Mouse (Mus musculus): ENCODE data around the gene Hao1. TPM values are rescaled to one million over a fixed set of nuclear protein-coding genes. Genes with fewer than 3 reads are reported as not detected.

Hao1 gene
- under 1 TPM in 1 of 2 experiments, not detected in 1; 0.46 TPM for total RNA-seq (2021)
- long read RNA-seq, experiment 1: 0 reads
- long read RNA-seq, experiment 2, partial matches to known transcripts: 0 of 7 reads
- long read RNA-seq, experiment 2, other reads (novel, unspliced or antisense): 7 of 7 reads

DNA sequence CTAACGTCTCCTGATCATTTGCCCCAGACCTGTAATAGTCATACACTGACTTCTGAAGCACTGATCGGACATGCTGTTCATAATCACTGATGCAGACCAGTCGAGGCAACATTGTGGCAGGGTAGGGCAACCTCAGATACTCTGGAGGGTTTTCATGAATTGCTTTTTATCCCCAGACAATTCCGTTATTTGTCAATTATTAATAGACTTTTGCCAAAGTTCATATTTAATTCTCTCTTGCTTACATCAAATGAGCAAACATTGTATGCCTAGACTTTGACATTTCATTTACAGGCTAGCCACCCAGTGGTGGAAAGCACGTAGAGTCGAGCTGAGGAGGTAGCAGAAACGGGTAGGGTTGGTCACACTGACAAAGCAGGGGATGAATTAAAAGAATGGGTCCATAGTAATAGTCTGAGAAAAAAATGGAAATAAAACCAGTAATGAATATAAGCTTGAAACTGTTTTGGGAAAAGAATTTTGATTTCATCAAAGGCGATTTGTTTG is at the start of gene Hao1:
Hao1 (minus strand) TSS at position 148 of the 507 bp plus-strand sequence.
- no peak for DNase-seq (ENCODE audit: low spot score in 2 of 2)

DNA sequence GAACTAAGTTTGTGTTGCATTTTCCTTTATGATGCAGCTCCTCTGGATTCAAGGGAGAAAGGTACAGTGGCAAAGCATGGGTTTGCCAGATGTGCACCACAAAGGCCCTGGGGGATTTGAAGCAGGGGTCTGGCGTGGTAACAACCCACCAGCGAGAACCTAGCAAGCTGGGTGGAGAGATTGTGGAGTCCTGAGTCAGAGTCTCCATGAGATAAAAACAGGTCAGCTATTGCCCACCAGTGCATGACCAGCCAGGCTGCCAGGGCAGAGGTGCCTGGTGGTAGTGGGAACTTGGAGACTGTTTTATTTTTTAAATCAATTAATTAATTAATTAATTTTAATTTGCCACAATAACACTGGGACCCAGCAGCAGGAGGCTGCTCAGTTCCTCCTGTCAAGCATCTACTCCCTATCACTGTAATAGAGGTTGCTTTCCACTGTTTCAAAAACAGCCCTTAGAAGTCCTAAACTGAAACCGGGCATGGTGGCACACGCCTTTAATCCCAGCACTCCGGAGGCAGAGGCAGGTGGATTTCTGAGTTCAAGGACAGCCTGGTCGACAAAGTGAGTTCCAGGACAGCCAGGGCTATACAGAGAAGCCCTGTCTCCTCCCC is 37.0 kb upstream of the Hao1 start:
- no peak for DNase-seq (ENCODE audit: low spot score in 2 of 2)

- no peak for DNase-seq (ENCODE audit: low spot score in 2 of 2)
These were observed 31.1 kb upstream of the Hao1 start for GRCm38 (mm10) chr2:134585243-134585642.

DNA sequence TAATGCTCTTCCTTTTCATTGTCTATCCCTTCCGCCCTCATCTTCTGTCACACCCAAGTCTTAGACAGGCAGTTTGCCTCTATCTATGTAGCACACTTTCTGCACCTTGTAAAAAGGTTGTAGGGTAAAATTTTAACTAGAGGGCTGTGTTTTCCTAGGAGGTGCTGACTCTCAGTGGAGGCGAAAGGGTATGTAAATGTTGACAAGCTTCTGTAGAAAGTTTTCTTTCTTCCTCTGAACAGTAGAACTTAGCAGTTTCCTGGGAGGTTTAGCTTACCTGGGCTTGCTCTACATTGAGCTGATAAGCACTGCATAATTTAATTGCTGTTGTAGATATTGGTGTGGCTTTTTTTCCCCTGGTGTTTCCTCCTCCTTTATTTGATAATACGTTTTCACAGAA is 5.3 kb upstream of the Hao1 start:
- no peak for DNase-seq (ENCODE audit: low spot score in 2 of 2)

DNA sequence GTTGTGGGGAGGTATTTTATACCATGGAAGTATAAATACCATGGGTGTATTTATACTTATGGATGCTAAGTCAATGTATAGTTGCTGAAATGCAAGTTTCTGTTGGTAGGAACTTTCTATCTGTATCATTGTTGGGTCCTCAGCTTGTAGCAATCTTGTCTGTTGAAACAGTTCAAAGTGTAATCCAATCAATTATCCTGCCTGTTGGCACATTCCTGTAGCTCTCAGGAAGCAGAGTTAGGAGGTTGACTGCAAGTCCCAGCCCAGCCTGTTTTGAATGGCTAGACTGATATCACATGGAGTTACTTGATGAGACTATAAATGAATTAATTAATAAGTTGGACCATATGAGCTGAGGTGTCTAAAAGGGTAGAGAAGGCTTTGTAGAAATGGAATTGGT is 1.8 kb downstream of the Hao1 start:
- DNase-seq (ENCODE audit: low spot score in 2 of 2): no peak

DNA sequence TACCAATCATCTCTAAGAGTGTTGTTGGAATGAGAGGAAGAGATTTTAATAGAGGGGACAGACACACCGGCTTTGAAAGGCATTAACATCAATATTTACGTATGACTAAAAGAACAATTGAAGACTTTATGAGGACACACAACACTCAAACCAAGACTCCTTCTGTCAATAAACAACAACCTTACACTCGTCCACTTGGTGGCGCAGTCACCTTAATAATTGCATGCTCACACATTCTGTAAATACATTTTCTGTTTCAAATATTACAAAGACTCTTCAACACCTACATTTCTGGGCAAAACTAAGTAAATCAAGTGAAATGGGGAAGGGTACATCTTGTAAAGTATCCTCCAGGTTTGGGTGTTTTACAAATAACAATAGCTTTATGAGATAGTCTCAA is 4.4 kb downstream of the Hao1 start:
- peak; percentile 57 to 65 for DNase-seq (ENCODE audit: low spot score in 2 of 2)

GRCm38 (mm10) chr2:134545116-134545515 is 9.1 kb downstream of the Hao1 start:
- DNase-seq (ENCODE audit: low spot score in 2 of 2): no peak

DNA sequence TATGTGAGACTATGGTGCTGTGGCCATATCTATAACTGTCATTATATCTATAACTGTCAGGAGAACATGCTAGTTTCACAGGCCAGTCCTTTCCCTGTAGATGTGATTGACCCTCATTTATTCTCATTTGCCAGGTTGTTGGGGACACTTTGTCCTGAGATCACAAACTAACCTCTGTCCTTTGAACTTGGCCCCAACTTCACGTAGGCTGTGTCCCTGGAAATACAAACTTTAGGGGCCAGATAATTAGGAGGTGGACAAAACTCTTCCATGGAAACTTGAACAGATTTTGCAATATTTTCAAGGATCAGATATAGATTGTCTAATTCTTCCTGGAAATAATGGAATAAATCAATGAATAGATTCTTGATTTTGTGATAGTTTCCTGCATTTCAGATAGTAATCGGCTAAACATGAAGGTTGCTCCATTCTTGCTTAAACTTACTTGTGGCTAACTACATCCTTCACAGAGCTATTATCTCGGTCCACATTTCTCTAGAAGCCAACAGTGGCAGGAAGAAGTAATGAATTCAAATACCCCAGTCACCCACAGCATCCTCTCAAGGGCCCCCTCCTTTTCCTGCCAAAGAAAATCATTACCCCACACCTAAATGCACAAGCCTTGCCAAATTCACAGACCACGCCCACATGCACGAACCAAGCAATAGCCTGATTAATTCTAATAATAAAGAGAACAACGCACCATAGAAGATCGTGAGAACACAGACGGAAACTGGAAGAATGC is 9.7 kb downstream of the Hao1 start:
- no peak for DNase-seq (ENCODE audit: low spot score in 2 of 2)

DNA sequence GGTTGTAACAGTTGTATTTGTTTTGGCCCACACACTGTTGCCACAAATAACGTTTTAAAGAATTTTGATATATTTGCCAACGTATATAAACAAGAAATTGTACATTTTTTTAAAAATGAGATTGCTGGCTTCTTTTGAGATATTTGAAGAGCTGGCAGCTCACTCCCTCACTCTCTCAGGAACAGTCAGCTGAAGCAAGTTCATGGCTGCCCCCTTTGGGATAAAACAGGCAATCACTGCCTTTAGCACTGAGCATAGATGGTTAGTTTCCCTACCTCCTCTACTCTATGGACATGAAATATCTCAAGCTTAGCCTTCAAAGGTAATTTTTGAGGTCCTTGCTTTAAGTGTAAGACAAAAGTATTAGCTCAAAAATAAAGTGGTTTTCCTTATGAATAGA is 10.7 kb downstream of the Hao1 start:
- DNase-seq (ENCODE audit: low spot score in 2 of 2): no peak

- DNase-seq (ENCODE audit: low spot score in 2 of 2): no peak
These were observed 13.1 kb downstream of the Hao1 start for GRCm38 (mm10) chr2:134541019-134541418.

DNA sequence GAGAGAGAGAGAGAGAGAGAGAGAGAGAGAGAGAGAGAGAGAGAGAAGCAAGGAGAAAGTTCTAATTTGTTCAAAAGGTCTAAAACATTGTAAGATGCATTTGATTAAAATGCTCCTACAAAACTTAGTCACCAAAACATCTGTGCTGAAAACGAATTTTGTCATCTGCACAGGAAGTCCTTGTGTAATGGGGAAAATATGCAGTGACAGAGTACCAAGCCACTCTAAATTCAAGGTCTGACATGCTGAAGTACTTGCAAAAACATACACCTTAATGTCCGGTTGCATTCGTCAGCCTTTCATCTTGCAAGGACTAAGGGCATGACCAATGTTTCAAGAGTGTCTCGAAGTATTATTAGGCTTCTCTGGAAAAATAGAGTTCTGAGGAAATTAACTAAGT is 15.7 kb downstream of the Hao1 start:
- DNase-seq (ENCODE audit: low spot score in 2 of 2): no peak

GRCm38 (mm10) chr2:134528122-134528810 is 25.9 kb downstream of the Hao1 start:
- no peak for DNase-seq (ENCODE audit: low spot score in 2 of 2)

DNA sequence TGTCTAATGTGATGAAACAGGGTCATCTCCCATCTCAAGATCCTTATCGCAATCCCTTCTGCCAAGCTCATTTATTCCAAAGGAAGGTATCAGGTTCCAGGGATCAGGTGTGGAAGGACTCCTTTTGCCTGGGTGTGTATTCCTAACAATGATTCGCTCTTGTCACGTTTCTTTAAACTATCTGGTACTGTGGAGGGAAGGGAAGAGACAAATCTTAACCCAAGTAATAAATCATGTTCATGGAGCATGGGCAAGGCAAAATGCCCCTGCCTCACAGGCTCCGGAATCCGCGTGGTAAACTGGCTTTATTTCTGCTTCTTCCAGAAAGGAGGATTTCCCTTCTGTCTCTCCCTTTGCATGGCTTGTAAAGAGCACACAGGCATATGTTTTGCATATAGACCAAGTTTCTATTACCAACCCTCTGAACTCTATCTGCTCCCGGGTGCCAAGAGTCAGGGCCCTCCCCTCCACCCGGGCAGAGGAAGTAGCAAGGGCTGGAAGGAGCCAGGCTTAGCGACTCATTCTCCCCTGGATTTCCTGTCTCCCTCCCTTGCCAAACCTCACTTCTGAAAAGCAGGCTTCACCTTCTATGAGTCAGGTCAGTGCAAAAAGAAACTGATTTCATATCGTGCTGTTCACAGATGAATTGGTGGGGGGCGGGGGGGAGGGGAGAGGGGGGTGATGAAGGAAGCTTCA is 26.6 kb downstream of the Hao1 start:
- no peak for DNase-seq (ENCODE audit: low spot score in 2 of 2)

GRCm38 (mm10) chr2:134518042-134518441 is 36.1 kb downstream of the Hao1 start:
- no peak for DNase-seq (ENCODE audit: low spot score in 2 of 2)

DNA sequence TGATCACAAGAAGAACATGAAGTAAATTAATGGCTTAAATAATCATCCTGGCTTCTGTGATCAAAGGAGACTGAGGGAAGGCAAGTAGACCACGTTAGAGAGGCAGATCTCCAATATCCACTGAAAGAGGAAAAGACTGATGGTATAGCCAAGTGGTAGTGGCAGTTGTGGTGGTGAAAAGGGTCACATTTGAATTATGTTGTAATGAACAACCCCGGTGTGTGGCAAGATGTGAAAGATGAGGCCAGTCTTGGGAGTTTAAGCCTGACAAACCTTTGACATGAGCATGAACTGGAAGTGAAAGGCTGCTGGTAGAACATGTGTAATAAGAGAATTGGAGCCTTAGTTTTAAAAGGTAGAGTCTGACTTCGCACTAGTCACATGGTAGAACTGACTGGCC is 54.4 kb downstream of the Hao1 start:
- no peak for DNase-seq (ENCODE audit: low spot score in 2 of 2)

DNA sequence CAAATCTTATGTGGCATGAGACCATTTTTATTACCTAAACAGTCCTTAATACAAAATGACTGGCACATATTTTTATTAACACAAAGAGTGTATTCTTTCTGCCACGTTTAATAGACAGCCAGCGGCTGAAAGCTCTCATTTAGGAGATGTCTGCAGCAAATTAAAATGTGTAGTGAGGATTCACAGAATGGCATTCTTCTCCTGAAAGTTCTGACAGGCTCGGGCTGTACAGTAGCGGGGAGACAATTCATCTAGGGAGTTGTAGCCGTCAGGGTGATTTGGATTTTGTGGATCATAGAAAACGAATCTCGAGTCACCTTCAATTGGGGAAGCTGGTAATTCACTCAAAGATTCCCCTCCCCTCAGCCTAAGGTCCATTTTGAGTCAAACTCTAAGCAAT is 55.7 kb downstream of the Hao1 start:
- no peak for DNase-seq (ENCODE audit: low spot score in 2 of 2)

DNA sequence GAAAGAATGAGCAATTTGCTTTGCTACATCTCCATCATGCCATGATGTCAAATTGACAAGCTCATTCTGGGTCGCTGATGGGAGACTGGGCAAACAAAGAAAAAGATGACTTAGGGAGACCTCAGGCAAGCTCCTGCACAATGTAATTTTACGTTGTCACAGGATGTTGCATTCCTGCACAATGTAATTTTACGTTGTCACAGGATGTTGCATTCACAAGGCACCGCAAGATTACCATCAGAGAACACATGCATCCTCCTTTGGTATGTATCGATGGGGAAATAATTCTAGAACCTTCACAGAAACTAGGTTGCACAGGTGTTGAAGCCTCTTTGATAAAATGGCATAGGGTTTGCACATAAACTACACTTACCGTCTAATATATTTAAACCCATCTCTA is 65.5 kb downstream of the Hao1 start:
- DNase-seq (ENCODE audit: low spot score in 2 of 2): no peak

GRCm38 (mm10) chr2:134486055-134486834 is 67.9 kb downstream of the Hao1 start:
- DNase-seq (ENCODE audit: low spot score in 2 of 2): no peak

DNA sequence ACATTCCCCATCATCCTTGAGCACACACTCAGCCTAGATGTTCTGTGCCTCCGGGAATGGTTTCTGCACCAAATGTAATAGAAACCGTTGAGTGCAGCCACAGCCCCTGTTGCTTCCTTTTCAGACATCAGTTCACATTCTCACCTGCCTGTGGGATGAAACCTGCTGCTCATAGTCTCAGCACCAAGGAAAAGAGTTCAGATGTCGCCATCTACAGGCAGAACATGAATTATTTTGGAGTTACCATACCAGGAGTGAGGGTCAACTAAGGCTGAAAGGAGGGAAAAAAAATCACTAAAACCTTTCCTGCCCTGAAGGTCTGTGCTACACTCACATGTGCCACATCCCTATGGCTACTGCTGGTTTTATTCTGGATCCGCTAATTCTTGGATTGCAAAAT is 71.5 kb downstream of the Hao1 start:
- DNase-seq (ENCODE audit: low spot score in 2 of 2): no peak

DNA sequence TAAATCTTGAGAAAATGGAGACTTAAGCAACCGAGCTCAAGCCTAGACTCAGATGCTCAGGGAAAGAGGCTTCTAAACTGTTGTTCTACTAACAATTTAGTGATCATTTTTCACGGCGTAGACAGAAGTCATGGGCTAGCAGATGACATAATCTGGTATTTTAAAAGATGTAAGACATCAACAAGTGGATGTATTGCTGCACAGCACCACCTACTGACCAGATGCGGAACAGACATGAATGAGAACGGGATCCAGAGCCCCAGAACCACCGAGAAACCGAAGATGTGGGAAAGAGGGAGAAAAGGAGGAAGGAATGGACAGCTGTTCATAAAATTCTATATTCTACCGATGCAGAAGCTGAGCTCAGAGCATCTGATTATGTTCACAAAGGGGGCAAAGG is 72.4 kb downstream of the Hao1 start:
- DNase-seq (ENCODE audit: low spot score in 2 of 2): peak; percentile 64 to 66

- DNase-seq (ENCODE audit: low spot score in 2 of 2): no peak
These were observed 73.0 kb downstream of the Hao1 start for GRCm38 (mm10) chr2:134481174-134481573.

Measured in adrenal gland, adult 18-20 months (tissue).